Mouse (Mus musculus): ENCODE measurements around the gene Abat. TPM values are rescaled to one million over a fixed set of nuclear protein-coding genes. Genes with fewer than 3 reads are reported as not detected.

Abat gene
- polyA plus RNA-seq, 1 experiment from 2014 or later: 36.1 TPM

GRCm38 (mm10) chr16:8613039-8613438 is 99.8 kb downstream of the Abat start:
- Histone ChIP-seq H3K4me1 (no peaks in the 10 kb centered on the region), H3K9ac (no peak overlapping the region), H3K4me3 (no peak overlapping the region), H3K9me3 (no peaks in the 10 kb centered on the region), H3K4me2 (replicated peaks) (no peak overlapping the region), H3K27me3 (no peaks in the 10 kb centered on the region), H3K27ac (no peak overlapping the region), H3K36me3 (peaks cover 66% of the 10 kb centered on the region)
- WGBS: 82% methylated on average over 4 of the region's 4 CpGs
- ATAC-seq (ENCODE audit: low FRiP score, low read depth): no peak

DNA sequence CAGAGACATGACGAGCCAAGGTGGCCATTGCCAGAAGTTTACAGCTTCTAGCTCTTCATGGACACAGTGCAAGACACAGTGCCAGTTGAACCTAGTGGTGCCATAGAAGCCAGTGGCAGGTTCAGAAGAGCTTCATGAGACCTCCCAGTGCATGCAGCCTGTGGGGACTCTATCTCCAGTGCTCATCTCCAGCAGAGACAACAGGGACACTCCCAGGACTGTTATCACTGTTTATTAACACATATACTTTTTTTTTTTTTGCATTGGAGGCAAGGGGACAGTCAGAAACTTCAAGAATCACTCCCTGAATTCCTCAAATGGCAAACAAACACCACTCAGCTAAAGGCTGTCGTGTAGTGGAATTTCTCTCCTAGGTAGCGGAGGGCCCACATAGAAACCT is 100.2 kb downstream of the Abat start:
- ATAC-seq (ENCODE audit: low FRiP score, low read depth): no peak
- Histone ChIP-seq H3K36me3 (peaks cover 66% of the 10 kb centered on the region), H3K4me2 (replicated peaks) (no peak overlapping the region), H3K4me3 (no peak overlapping the region), H3K9ac (no peak overlapping the region), H3K4me1 (no peaks in the 10 kb centered on the region), H3K27ac (no peak overlapping the region), H3K9me3 (no peaks in the 10 kb centered on the region), H3K27me3 (no peaks in the 10 kb centered on the region)
- 84% methylated on average over 3 of the region's 3 CpGs for WGBS

- ATAC-seq (ENCODE audit: low FRiP score, low read depth): no peak
- Histone ChIP-seq H3K4me1 (no peaks in the 10 kb centered on the region), H3K27me3 (no peaks in the 10 kb centered on the region), H3K4me3 (no peak overlapping the region), H3K36me3 (peaks cover 35% of the 10 kb centered on the region), H3K9ac (no peak overlapping the region), H3K27ac (no peak overlapping the region), H3K9me3 (no peaks in the 10 kb centered on the region), H3K4me2 (replicated peaks) (no peak overlapping the region)
- 44% methylated on average over 10 of the region's 10 CpGs for WGBS
Observed at GRCm38 (mm10) chr16:8619659-8620314, 106.6 kb downstream of the Abat start.

- Histone ChIP-seq H3K27ac (no peak overlapping the region), H3K9me3 (no peaks in the 10 kb centered on the region), H3K4me1 (no peaks in the 10 kb centered on the region), H3K27me3 (no peaks in the 10 kb centered on the region), H3K4me2 (replicated peaks) (no peak overlapping the region), H3K9ac (no peak overlapping the region), H3K4me3 (no peak overlapping the region), H3K36me3 (peaks cover 30% of the 10 kb centered on the region)
- no peak for ATAC-seq (ENCODE audit: low FRiP score, low read depth)
- WGBS: 82% methylated on average over 16 of the region's 16 CpGs
Observed at GRCm38 (mm10) chr16:8620315-8621115, 107.3 kb downstream of the Abat start.

GRCm38 (mm10) chr16:8630419-8630818 is 117.2 kb downstream of the Abat start:
- Histone ChIP-seq H3K9ac (no peak overlapping the region), H3K27ac (no peak overlapping the region), H3K27me3 (no peaks in the 10 kb centered on the region), H3K4me2 (replicated peaks) (no peak overlapping the region), H3K9me3 (no peaks in the 10 kb centered on the region), H3K36me3 (peaks cover 46% of the 10 kb centered on the region), H3K4me3 (no peak overlapping the region), H3K4me1 (peaks cover 5% of the 10 kb centered on the region; the same call in 1 of the 2 replicates)
- ATAC-seq (ENCODE audit: low FRiP score, low read depth): no peak
- 77% methylated on average over 2 of the region's 2 CpGs for WGBS

DNA sequence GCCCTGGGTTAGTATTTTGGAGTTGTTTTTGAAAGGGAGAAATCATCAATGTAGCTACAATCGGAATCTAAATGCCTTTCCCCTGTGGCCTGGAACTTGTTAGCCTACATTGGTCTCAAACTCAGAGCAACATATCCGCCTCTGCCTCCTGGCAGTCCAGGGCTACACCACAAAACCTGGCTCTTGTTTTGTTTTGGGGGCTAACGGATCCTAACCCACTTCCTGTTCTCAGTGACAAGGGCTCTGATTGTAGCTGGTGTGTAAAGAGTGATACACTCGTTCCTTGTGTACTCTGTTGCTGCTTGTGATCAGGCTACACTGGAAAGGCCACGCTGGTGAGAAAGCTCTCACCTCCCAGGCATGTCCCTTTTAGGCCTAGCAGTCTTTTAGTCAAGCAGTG is 118.2 kb downstream of the Abat start:
- Histone ChIP-seq H3K4me2 (replicated peaks) (no peak overlapping the region), H3K4me3 (no peak overlapping the region)
- 86% methylated on average over 5 of the region's 5 CpGs for WGBS

GRCm38 (mm10) chr16:8636867-8637216 is 123.6 kb downstream of the Abat start:
- ATAC-seq (ENCODE audit: low FRiP score, low read depth): peak; percentile 51

More for the DNA sequence above, 118.2 kb downstream of the Abat start:
- no peak overlapping the region for H3K9ac ChIP-seq
- H3K9me3 ChIP-seq: no peaks in the 10 kb centered on the region
- H3K27ac ChIP-seq: no peak overlapping the region
- ATAC-seq (ENCODE audit: low FRiP score, low read depth): no peak
- H3K36me3 ChIP-seq: peaks cover 52% of the 10 kb centered on the region
- H3K27me3 ChIP-seq: no peaks in the 10 kb centered on the region
- H3K4me1 ChIP-seq: peaks cover 16% of the 10 kb centered on the region

GRCm38 (mm10) chr16:8637217-8638051 is 124.2 kb downstream of the Abat start, which contains the start of the genes Pmm2 and Tmem186:
Gene Pmm2, plus strand, starts transcription at chr16:8637674.
Gene Tmem186, minus strand, starts transcription at chr16:8637712.
- peak within 1 kb of the TSS; percentile 87 for H3K9ac ChIP-seq

More at GRCm38 (mm10) chr16:8636867-8637216, 123.6 kb downstream of the Abat start:
- Histone ChIP-seq H3K9me3 (no peaks in the 10 kb centered on the region), H3K4me1 (peaks cover 20% of the 10 kb centered on the region), H3K27me3 (no peaks in the 10 kb centered on the region), H3K4me3 (peak overlapping the region; percentile 84), H3K4me2 (replicated peaks) (peak overlapping the region; percentile 85), H3K9ac (peak overlapping the region; percentile 87), H3K36me3 (peaks cover 53% of the 10 kb centered on the region), H3K27ac (peak overlapping the region; percentile 83)
- 0% methylated on average over 13 of the region's 13 CpGs for WGBS

GRCm38 (mm10) chr16:8638131-8638530 is 124.9 kb downstream of the Abat start:
- WGBS: 47% methylated on average over 7 of the region's 7 CpGs

More at GRCm38 (mm10) chr16:8637217-8638051, 124.2 kb downstream of the Abat start, which contains the start of the genes Pmm2 and Tmem186:
- peak within 1 kb of the TSS; percentile 85 for H3K4me2 ChIP-seq (replicated peaks)
- WGBS: under 1% methylated on average over 59 of the region's 59 CpGs
- H3K4me1 ChIP-seq: peaks cover 20% of the 10 kb centered on the region
- H3K9me3 ChIP-seq: no peaks in the 10 kb centered on the region
- peak within 1 kb of the TSS; percentile 83 for H3K27ac ChIP-seq
- peak within 1 kb of the TSS; percentile 84 for H3K4me3 ChIP-seq
- H3K36me3 ChIP-seq: peaks cover 47% of the 10 kb centered on the region
- peak; percentile 94 for ATAC-seq (ENCODE audit: low FRiP score, low read depth)
- H3K27me3 ChIP-seq: no peaks in the 10 kb centered on the region

GRCm38 (mm10) chr16:8639466-8640191 is 126.4 kb downstream of the Abat start:
- H3K9me3 ChIP-seq: no peaks in the 10 kb centered on the region
- ATAC-seq (ENCODE audit: low FRiP score, low read depth): no peak
- H3K9ac ChIP-seq: no peak overlapping the region
- WGBS: 90% methylated on average over 11 of the region's 11 CpGs
- no peak overlapping the region for H3K4me3 ChIP-seq
- H3K36me3 ChIP-seq: peaks cover 48% of the 10 kb centered on the region
- H3K27ac ChIP-seq: no peak overlapping the region
- no peak overlapping the region for H3K4me2 ChIP-seq (replicated peaks)
- H3K27me3 ChIP-seq: no peaks in the 10 kb centered on the region
- peaks cover 20% of the 10 kb centered on the region for H3K4me1 ChIP-seq

More at GRCm38 (mm10) chr16:8638131-8638530, 124.9 kb downstream of the Abat start:
- H3K27me3 ChIP-seq: no peaks in the 10 kb centered on the region
- H3K4me3 ChIP-seq: peak overlapping the region; percentile 84
- H3K36me3 ChIP-seq: peaks cover 47% of the 10 kb centered on the region
- peak overlapping the region; percentile 87 for H3K9ac ChIP-seq
- peaks cover 20% of the 10 kb centered on the region for H3K4me1 ChIP-seq
- H3K9me3 ChIP-seq: no peaks in the 10 kb centered on the region
- H3K4me2 ChIP-seq (replicated peaks): peak overlapping the region; percentile 85
- peak overlapping the region; percentile 83; the same call in 1 of the 2 replicates for H3K27ac ChIP-seq
- ATAC-seq (ENCODE audit: low FRiP score, low read depth): no peak

DNA sequence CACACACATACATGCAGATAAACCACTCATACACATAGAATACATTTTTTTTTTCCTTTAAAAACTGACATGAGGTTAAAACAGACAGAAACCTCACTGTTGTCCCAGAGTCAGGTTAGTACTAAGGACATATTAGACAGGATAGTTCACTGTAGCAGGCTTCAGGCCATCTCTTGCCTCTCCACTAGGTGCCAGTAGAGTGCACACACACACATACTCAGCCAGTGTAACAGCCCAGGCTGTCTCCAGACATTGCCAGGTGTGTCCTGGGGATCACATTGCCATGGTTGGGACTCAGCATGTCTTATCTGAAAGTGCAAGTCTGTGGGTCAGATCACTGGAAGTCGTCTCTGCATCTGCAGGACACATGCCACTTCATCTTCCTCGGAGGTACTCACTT is 130.6 kb downstream of the Abat start:
- Histone ChIP-seq H3K9ac (no peak overlapping the region), H3K9me3 (no peaks in the 10 kb centered on the region), H3K36me3 (peaks cover 74% of the 10 kb centered on the region), H3K27ac (no peak overlapping the region), H3K27me3 (no peaks in the 10 kb centered on the region), H3K4me1 (no peaks in the 10 kb centered on the region; the same call in 1 of the 2 replicates), H3K4me3 (no peak overlapping the region), H3K4me2 (replicated peaks) (no peak overlapping the region)
- ATAC-seq (ENCODE audit: low FRiP score, low read depth): peak; percentile 64; the same call in 1 of the 2 replicates
- 83% methylated on average over 2 of the region's 2 CpGs for WGBS
